Mouse (Mus musculus) splenic B cell, adult 2 months (primary cell): Measurements from ENCODE around the gene Vps26c.

Experiments used
- DNase-seq: peaks from one replicate; pipeline ENCODE4 v3.0.0-alpha.2; 2011; ENCODE audit warnings: low read depth, low spot score
- H3K27me3 ChIP-seq: 2 replicates; pipeline ENCODE4 v1.6.1; 2012; ENCODE audit warnings: mild to moderate bottlenecking, low read length, moderate library complexity, mixed read lengths; ENCODE audit not compliant: control insufficient read depth, poor library complexity, insufficient read depth, severe bottlenecking
- H3K36me3 ChIP-seq: 2 replicates; pipeline ENCODE4 v1.6.1; 2012; ENCODE audit warnings: mild to moderate bottlenecking, low read length, moderate library complexity, mixed read lengths; ENCODE audit not compliant: control insufficient read depth, poor library complexity, insufficient read depth, severe bottlenecking

Gene Vps26c

GRCm38 (mm10) chr16:94526344-94527151, at the start of gene Vps26c:
TSS of gene Vps26c (minus strand) at chr16:94526830.
- H3K27me3 ChIP-seq = no peaks in the 10 kb centered on the region
- DNase-seq = peak; percentile 99
- no peaks in the 10 kb centered on the region for H3K36me3 ChIP-seq

DNA sequence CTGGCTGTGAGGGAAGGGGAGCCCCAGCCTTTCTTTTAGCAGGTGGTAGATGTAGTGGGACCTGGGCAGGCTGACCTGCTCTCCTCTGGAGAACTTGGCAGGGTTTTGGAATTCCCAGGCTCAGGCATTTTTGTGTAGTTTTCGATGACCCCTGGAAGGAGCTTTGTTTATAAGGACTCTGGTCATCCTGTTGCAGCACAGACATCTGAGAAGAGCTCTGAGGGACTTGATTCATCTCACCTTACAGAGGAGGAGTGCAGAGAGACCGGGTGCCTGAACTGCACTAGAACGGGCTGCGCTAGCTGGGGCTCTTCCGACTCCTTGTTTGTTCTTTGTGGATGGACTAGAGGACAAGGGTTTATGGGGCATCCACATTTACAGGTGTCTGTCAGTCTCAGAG, 49.1 kb upstream of the Vps26c start:
- Histone ChIP-seq H3K36me3 (no peaks in the 10 kb centered on the region; the same call in 1 of the 2 replicates), H3K27me3 (no peaks in the 10 kb centered on the region)
- DNase-seq = no peak

- Histone ChIP-seq H3K27me3 (no peaks in the 10 kb centered on the region), H3K36me3 (no peaks in the 10 kb centered on the region; the same call in 1 of the 2 replicates)
- DNase-seq = no peak
Observed at GRCm38 (mm10) chr16:94574718-94575094, 48.1 kb upstream of the Vps26c start.

DNA sequence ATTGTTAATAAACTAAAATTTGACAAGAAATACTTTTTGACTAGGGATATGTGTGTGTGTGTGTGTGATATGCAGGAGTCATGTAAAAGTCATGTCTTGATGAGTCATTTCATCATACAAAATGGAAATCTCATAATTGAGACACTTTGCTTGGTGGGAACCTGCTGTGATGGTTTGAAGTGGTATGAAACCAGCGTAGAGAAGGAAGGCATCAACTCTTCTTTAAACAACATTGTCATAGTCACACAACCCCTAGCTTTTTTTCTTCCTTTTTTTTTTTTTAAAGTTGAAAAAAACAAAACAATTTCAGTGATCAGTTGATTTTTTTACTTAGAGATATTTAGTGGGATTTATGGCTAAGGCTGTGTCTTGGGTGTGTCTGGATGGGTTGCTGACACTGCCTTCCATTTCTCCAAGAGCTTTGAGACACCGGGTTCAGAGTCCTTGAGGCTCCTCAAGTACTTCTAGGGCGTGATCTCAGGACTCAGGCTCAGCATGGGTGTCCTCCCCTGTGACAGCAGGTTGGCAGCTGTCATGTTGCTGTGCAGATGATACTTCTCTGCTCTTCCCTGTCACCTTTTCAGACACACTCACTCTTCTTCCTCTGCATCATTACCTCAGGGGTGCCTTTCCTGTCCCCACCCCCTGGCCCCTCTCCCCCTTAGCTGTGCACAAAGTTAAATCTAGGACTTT, 47.5 kb upstream of the Vps26c start:
- Histone ChIP-seq H3K27me3 (no peaks in the 10 kb centered on the region), H3K36me3 (no peaks in the 10 kb centered on the region)
- DNase-seq = no peak

- no peaks in the 10 kb centered on the region for H3K36me3 ChIP-seq
- H3K27me3 ChIP-seq = no peaks in the 10 kb centered on the region
- no peak for DNase-seq
Observed at GRCm38 (mm10) chr16:94572422-94572821, 45.8 kb upstream of the Vps26c start.

GRCm38 (mm10) chr16:94571111-94571993, 44.7 kb upstream of the Vps26c start:
- peak; percentile 42 for DNase-seq
- Histone ChIP-seq H3K36me3 (no peaks in the 10 kb centered on the region), H3K27me3 (no peaks in the 10 kb centered on the region)

- H3K36me3 ChIP-seq = no peaks in the 10 kb centered on the region
- H3K27me3 ChIP-seq = no peaks in the 10 kb centered on the region
- peak; percentile 48 for DNase-seq
Observed at GRCm38 (mm10) chr16:94570361-94571041, 43.9 kb upstream of the Vps26c start.

- DNase-seq = peak; percentile 100
- no peaks in the 10 kb centered on the region for H3K27me3 ChIP-seq
- H3K36me3 ChIP-seq = no peaks in the 10 kb centered on the region
Observed at GRCm38 (mm10) chr16:94569229-94570176, 42.9 kb upstream of the Vps26c start, which contains the start of gene Dyrk1a. TSS of gene Dyrk1a (plus strand) at chr16:94570010.

DNA sequence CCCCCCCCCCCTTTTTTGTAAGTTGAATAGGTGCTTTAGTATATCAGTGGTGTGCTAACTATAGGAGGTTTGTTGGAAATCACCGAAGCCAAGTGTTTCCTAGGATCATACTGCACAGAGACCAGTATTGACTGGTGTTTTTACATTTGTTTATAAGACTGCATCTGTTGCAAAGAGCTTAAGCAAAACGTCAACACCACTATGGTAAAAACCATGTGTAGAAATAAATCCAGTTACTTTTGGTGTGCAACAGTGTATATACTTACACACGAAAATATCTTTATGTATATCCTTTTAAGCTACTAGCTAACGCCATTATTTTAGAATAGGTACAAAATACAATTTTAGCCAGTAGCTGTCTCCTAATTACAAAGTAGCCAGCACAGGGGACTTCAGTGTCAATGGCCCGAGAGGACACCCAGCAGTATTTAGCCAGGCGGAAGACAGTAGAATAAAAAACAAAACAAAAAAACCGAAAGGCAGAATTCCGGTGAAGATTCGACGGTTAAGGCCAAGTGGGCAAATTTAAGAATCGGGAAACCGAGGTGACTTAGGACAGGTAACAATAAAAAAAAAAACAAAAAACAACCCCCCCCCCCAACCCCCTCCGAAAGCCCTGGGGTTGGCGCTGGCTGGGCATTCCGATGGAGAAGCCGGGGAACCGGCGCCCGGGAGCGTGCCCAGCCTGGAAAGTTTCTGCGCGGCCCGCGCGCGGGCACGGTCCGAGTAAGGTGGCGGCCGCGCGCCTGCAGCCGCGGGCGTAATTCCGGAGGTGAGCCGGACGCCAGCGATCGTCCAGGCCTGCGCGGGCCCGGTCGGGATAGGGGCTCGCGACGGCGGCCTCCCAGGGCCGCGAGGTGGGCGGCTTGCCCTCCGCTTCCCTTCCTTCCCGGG, 42.0 kb upstream of the Vps26c start:
- no peaks in the 10 kb centered on the region for H3K36me3 ChIP-seq
- no peak for DNase-seq
- H3K27me3 ChIP-seq = no peaks in the 10 kb centered on the region

GRCm38 (mm10) chr16:94567751-94568150, 41.1 kb upstream of the Vps26c start:
- DNase-seq = no peak
- Histone ChIP-seq H3K27me3 (no peaks in the 10 kb centered on the region), H3K36me3 (no peaks in the 10 kb centered on the region)

GRCm38 (mm10) chr16:94566834-94567585, 40.4 kb upstream of the Vps26c start:
- Histone ChIP-seq H3K27me3 (no peaks in the 10 kb centered on the region), H3K36me3 (no peaks in the 10 kb centered on the region)
- no peak for DNase-seq

DNA sequence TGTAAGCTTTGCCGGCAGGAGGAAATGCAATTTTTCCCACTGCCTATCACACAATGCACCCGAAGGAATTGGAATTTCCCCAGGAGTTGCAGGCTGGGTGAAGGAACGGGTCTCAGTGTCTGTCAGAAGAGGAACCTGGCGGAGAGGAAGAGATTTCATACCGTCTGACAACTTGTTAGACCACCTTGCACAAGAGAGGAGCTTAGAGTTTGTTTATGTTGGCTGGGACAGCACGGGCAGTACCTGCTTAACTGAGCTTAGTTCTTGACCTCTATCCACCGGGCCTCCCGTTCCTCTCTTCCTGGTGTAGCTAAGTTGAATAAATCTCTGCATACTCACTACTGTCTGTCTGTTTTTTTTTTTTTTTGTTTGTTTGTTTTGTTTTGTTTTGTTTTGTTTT, 39.5 kb upstream of the Vps26c start:
- no peaks in the 10 kb centered on the region for H3K27me3 ChIP-seq
- DNase-seq = no peak
- no peaks in the 10 kb centered on the region for H3K36me3 ChIP-seq
